Mouse (Mus musculus): ENCODE measurements around the gene Pphln1. TPM values are rescaled to one million over a fixed set of nuclear protein-coding genes. Genes with fewer than 3 reads are reported as not detected.

The Pphln1 gene
- polyA plus RNA-seq, 1 experiment from 2014 or later = 28.4 TPM

GRCm38 (mm10) chr15:93477729-93478128 lies 79.6 kb downstream of the Pphln1 start:
- Histone ChIP-seq H3K27me3 (replicated peaks; ENCODE audit: control insufficient read depth, insufficient read depth, low read length) (no peaks in the 10 kb centered on the region), H3K9ac (ENCODE audit: low read length) (no peak overlapping the region), H3K36me3 (ENCODE audit: control insufficient read depth, insufficient read depth, low read length) (no peaks in the 10 kb centered on the region), H3K4me2 (ENCODE audit: low read length) (no peak overlapping the region), H3K4me1 (replicated peaks; ENCODE audit: control insufficient read depth, insufficient read depth, low read length) (peaks cover 9% of the 10 kb centered on the region), H3K4me3 (ENCODE audit: low read depth, low read length) (no peak overlapping the region), H3K9me3 (ENCODE audit: control insufficient read depth, low read length) (no peaks in the 10 kb centered on the region), H3K27ac (ENCODE audit: low read depth) (no peak overlapping the region)
- DNase-seq (ENCODE audit: low spot score) = no peak
- no peak for ATAC-seq (replicated peaks; ENCODE audit: low FRiP score, low TSS enrichment, low read depth)
- 82% methylated on average over 4 of the region's 4 CpGs for WGBS

- Histone ChIP-seq H3K4me1 (replicated peaks; ENCODE audit: control insufficient read depth, insufficient read depth, low read length) (peaks cover 9% of the 10 kb centered on the region), H3K4me3 (ENCODE audit: low read depth, low read length) (no peak overlapping the region), H3K27ac (ENCODE audit: low read depth) (no peak overlapping the region), H3K4me2 (ENCODE audit: low read length) (no peak overlapping the region), H3K9ac (ENCODE audit: low read length) (no peak overlapping the region), H3K36me3 (ENCODE audit: control insufficient read depth, insufficient read depth, low read length) (no peaks in the 10 kb centered on the region), H3K9me3 (ENCODE audit: control insufficient read depth, low read length) (no peaks in the 10 kb centered on the region), H3K27me3 (replicated peaks; ENCODE audit: control insufficient read depth, insufficient read depth, low read length) (no peaks in the 10 kb centered on the region)
- no peak for DNase-seq (ENCODE audit: low spot score)
- no peak for ATAC-seq (replicated peaks; ENCODE audit: low FRiP score, low TSS enrichment, low read depth)
- 88% methylated on average over 3 of the region's 3 CpGs for WGBS
Measured at GRCm38 (mm10) chr15:93478676-93479075, 80.5 kb downstream of the Pphln1 start.

- ATAC-seq (replicated peaks; ENCODE audit: low FRiP score, low TSS enrichment, low read depth) (no peak), DNase-seq (ENCODE audit: low spot score) (no peak)
- H3K4me1 ChIP-seq (replicated peaks; ENCODE audit: control insufficient read depth, insufficient read depth, low read length) = peaks cover 9% of the 10 kb centered on the region
- 61% methylated on average over 4 of the region's 4 CpGs for WGBS
- H3K4me3 ChIP-seq (ENCODE audit: low read depth, low read length) = no peak overlapping the region
- H3K27me3 ChIP-seq (replicated peaks; ENCODE audit: control insufficient read depth, insufficient read depth, low read length) = no peaks in the 10 kb centered on the region
- H3K9me3 ChIP-seq (ENCODE audit: control insufficient read depth, low read length) = no peaks in the 10 kb centered on the region
- H3K27ac ChIP-seq (ENCODE audit: low read depth) = no peak overlapping the region
- H3K9ac ChIP-seq (ENCODE audit: low read length) = no peak overlapping the region
- no peaks in the 10 kb centered on the region for H3K36me3 ChIP-seq (ENCODE audit: control insufficient read depth, insufficient read depth, low read length)
- H3K4me2 ChIP-seq (ENCODE audit: low read length) = no peak overlapping the region
Measured at GRCm38 (mm10) chr15:93479445-93479844, 81.3 kb downstream of the Pphln1 start.

GRCm38 (mm10) chr15:93481112-93481511 lies 83.0 kb downstream of the Pphln1 start:
- Histone ChIP-seq H3K27me3 (replicated peaks; ENCODE audit: control insufficient read depth, insufficient read depth, low read length) (no peaks in the 10 kb centered on the region), H3K4me2 (ENCODE audit: low read length) (no peak overlapping the region), H3K9me3 (ENCODE audit: control insufficient read depth, low read length) (no peaks in the 10 kb centered on the region), H3K36me3 (ENCODE audit: control insufficient read depth, insufficient read depth, low read length) (no peaks in the 10 kb centered on the region), H3K9ac (ENCODE audit: low read length) (no peak overlapping the region), H3K4me3 (ENCODE audit: low read depth, low read length) (no peak overlapping the region), H3K4me1 (replicated peaks; ENCODE audit: control insufficient read depth, insufficient read depth, low read length) (0 out of 2 replicates have a peak, but pooled peaks cover 6% of the 10 kb centered on the region), H3K27ac (ENCODE audit: low read depth) (no peak overlapping the region)
- ATAC-seq (replicated peaks; ENCODE audit: low FRiP score, low TSS enrichment, low read depth) (no peak), DNase-seq (ENCODE audit: low spot score) (no peak)
- 71% methylated on average over 10 of the region's 10 CpGs for WGBS

GRCm38 (mm10) chr15:93484261-93484710 lies 86.1 kb downstream of the Pphln1 start:
- no peak overlapping the region for H3K27ac ChIP-seq (ENCODE audit: low read depth)
- H3K4me2 ChIP-seq (ENCODE audit: low read length) = no peak overlapping the region
- DNase-seq (ENCODE audit: low spot score) (no peak), ATAC-seq (replicated peaks; ENCODE audit: low FRiP score, low TSS enrichment, low read depth) (no peak)
- H3K27me3 ChIP-seq (replicated peaks; ENCODE audit: control insufficient read depth, insufficient read depth, low read length) = no peaks in the 10 kb centered on the region
- H3K9ac ChIP-seq (ENCODE audit: low read length) = no peak overlapping the region
- H3K9me3 ChIP-seq (ENCODE audit: control insufficient read depth, low read length) = no peaks in the 10 kb centered on the region
- 36% methylated on average over 7 of the region's 7 CpGs for WGBS
- no peaks in the 10 kb centered on the region for H3K36me3 ChIP-seq (ENCODE audit: control insufficient read depth, insufficient read depth, low read length)
- no peak overlapping the region for H3K4me3 ChIP-seq (ENCODE audit: low read depth, low read length)
- 0 out of 2 replicates have a peak, but pooled peaks cover 3% of the 10 kb centered on the region for H3K4me1 ChIP-seq (replicated peaks; ENCODE audit: control insufficient read depth, insufficient read depth, low read length)

- WGBS = 66% methylated on average over 3 of the region's 3 CpGs
- no peak overlapping the region for H3K27ac ChIP-seq (ENCODE audit: low read depth)
- DNase-seq (ENCODE audit: low spot score) (no peak), ATAC-seq (replicated peaks; ENCODE audit: low FRiP score, low TSS enrichment, low read depth) (no peak)
- no peak overlapping the region for H3K4me2 ChIP-seq (ENCODE audit: low read length)
- H3K27me3 ChIP-seq (replicated peaks; ENCODE audit: control insufficient read depth, insufficient read depth, low read length) = no peaks in the 10 kb centered on the region
- H3K4me3 ChIP-seq (ENCODE audit: low read depth, low read length) = no peak overlapping the region
- no peaks in the 10 kb centered on the region for H3K36me3 ChIP-seq (ENCODE audit: control insufficient read depth, insufficient read depth, low read length)
- no peak overlapping the region for H3K9ac ChIP-seq (ENCODE audit: low read length)
- no peaks in the 10 kb centered on the region for H3K9me3 ChIP-seq (ENCODE audit: control insufficient read depth, low read length)
- H3K4me1 ChIP-seq (replicated peaks; ENCODE audit: control insufficient read depth, insufficient read depth, low read length) = 0 out of 2 replicates have a peak, but pooled peaks cover 3% of the 10 kb centered on the region
Measured at GRCm38 (mm10) chr15:93485252-93485651, 87.1 kb downstream of the Pphln1 start.

GRCm38 (mm10) chr15:93486066-93486465 lies 87.9 kb downstream of the Pphln1 start:
- no peak overlapping the region for H3K9ac ChIP-seq (ENCODE audit: low read length)
- no peak for ATAC-seq (replicated peaks; ENCODE audit: low FRiP score, low TSS enrichment, low read depth)

GRCm38 (mm10) chr15:93489597-93489996 lies 91.4 kb downstream of the Pphln1 start:
- H3K4me1 ChIP-seq (replicated peaks; ENCODE audit: control insufficient read depth, insufficient read depth, low read length) = 0 out of 2 replicates have a peak, but pooled peaks cover 3% of the 10 kb centered on the region
- no peak overlapping the region for H3K9ac ChIP-seq (ENCODE audit: low read length)
- H3K27me3 ChIP-seq (replicated peaks; ENCODE audit: control insufficient read depth, insufficient read depth, low read length) = no peaks in the 10 kb centered on the region
- WGBS = 78% methylated on average over 4 of the region's 4 CpGs
- H3K9me3 ChIP-seq (ENCODE audit: control insufficient read depth, low read length) = no peaks in the 10 kb centered on the region
- H3K4me2 ChIP-seq (ENCODE audit: low read length) = no peak overlapping the region
- no peak for DNase-seq (ENCODE audit: low spot score)
- ATAC-seq (replicated peaks; ENCODE audit: low FRiP score, low TSS enrichment, low read depth) = no peak
- H3K4me3 ChIP-seq (ENCODE audit: low read depth, low read length) = no peak overlapping the region
- no peak overlapping the region for H3K27ac ChIP-seq (ENCODE audit: low read depth)
- no peaks in the 10 kb centered on the region for H3K36me3 ChIP-seq (ENCODE audit: control insufficient read depth, insufficient read depth, low read length)

More at GRCm38 (mm10) chr15:93486066-93486465, 87.9 kb downstream of the Pphln1 start:
- WGBS = 61% methylated on average over 7 of the region's 7 CpGs
- 0 out of 2 replicates have a peak, but pooled peaks cover 3% of the 10 kb centered on the region for H3K4me1 ChIP-seq (replicated peaks; ENCODE audit: control insufficient read depth, insufficient read depth, low read length)
- no peak overlapping the region for H3K4me3 ChIP-seq (ENCODE audit: low read depth, low read length)
- no peak overlapping the region for H3K27ac ChIP-seq (ENCODE audit: low read depth)
- DNase-seq (ENCODE audit: low spot score) = no peak
- no peaks in the 10 kb centered on the region for H3K9me3 ChIP-seq (ENCODE audit: control insufficient read depth, low read length)
- no peak overlapping the region for H3K4me2 ChIP-seq (ENCODE audit: low read length)
- H3K27me3 ChIP-seq (replicated peaks; ENCODE audit: control insufficient read depth, insufficient read depth, low read length) = no peaks in the 10 kb centered on the region
- H3K36me3 ChIP-seq (ENCODE audit: control insufficient read depth, insufficient read depth, low read length) = no peaks in the 10 kb centered on the region

- DNase-seq (ENCODE audit: low spot score) (no peak), ATAC-seq (replicated peaks; ENCODE audit: low FRiP score, low TSS enrichment, low read depth) (no peak)
- Histone ChIP-seq H3K4me1 (replicated peaks; ENCODE audit: control insufficient read depth, insufficient read depth, low read length) (no peaks in the 10 kb centered on the region), H3K27ac (ENCODE audit: low read depth) (no peak overlapping the region), H3K4me3 (ENCODE audit: low read depth, low read length) (no peak overlapping the region), H3K9me3 (ENCODE audit: control insufficient read depth, low read length) (no peaks in the 10 kb centered on the region), H3K4me2 (ENCODE audit: low read length) (no peak overlapping the region), H3K9ac (ENCODE audit: low read length) (no peak overlapping the region), H3K27me3 (replicated peaks; ENCODE audit: control insufficient read depth, insufficient read depth, low read length) (no peaks in the 10 kb centered on the region), H3K36me3 (ENCODE audit: control insufficient read depth, insufficient read depth, low read length) (peaks cover 21% of the 10 kb centered on the region)
- 75% methylated on average over 7 of the region's 7 CpGs for WGBS
Measured at GRCm38 (mm10) chr15:93494700-93495099, 96.5 kb downstream of the Pphln1 start.
